Mouse (Mus musculus) cerebral cortex, adult 2 months (tissue): ENCODE measurements around the gene Hip1.

Source experiments
- WGBS: fragments of 180-500 bp; shearing (Covaris S2); methylation state at CpG from one replicate; pipeline ENCODE4 v1.1.7; 2018; 5-methylcytosine and 5-hydroxymethylcytosine counted together

The Hip1 gene

GRCm38 (mm10) chr5:135531306-135531845 lies 13.5 kb downstream of the Hip1 start:
- 75% methylated on average over 11 of the region's 11 CpGs for WGBS

GRCm38 (mm10) chr5:135529964-135530363 lies 15.0 kb downstream of the Hip1 start:
- WGBS = 69% methylated on average over 2 of the region's 2 CpGs

- WGBS = 75% methylated on average over 3 of the region's 3 CpGs
Measured at GRCm38 (mm10) chr5:135529310-135529709, 15.6 kb downstream of the Hip1 start.

- 72% methylated on average over 7 of the region's 7 CpGs for WGBS
Measured at GRCm38 (mm10) chr5:135527986-135528385, 16.9 kb downstream of the Hip1 start.

GRCm38 (mm10) chr5:135524660-135525560 lies 20.0 kb downstream of the Hip1 start:
- 21% methylated on average over 11 of the region's 11 CpGs for WGBS

- 41% methylated on average over 2 of the region's 2 CpGs for WGBS
Measured at GRCm38 (mm10) chr5:135524087-135524486, 20.8 kb downstream of the Hip1 start.

GRCm38 (mm10) chr5:135522111-135522722 lies 22.7 kb downstream of the Hip1 start:
- 74% methylated on average over 9 of the region's 9 CpGs for WGBS

GRCm38 (mm10) chr5:135517348-135517883 lies 27.5 kb downstream of the Hip1 start:
- 48% methylated on average over 5 of the region's 5 CpGs for WGBS

- 63% methylated on average over 4 of the region's 4 CpGs for WGBS
Measured at GRCm38 (mm10) chr5:135513131-135513530, 31.8 kb downstream of the Hip1 start.

- 69% methylated on average over 5 of the region's 5 CpGs for WGBS
Measured at GRCm38 (mm10) chr5:135511105-135511504, 33.8 kb downstream of the Hip1 start.

- 51% methylated on average over 3 of the region's 3 CpGs for WGBS
Measured at GRCm38 (mm10) chr5:135508284-135508683, 36.6 kb downstream of the Hip1 start.

- WGBS = 26% methylated on average over 18 of the region's 18 CpGs
Measured at GRCm38 (mm10) chr5:135507561-135508273, 37.2 kb downstream of the Hip1 start.

- WGBS = 88% methylated on average over 5 of the region's 5 CpGs
Measured at GRCm38 (mm10) chr5:135505442-135505841, 39.5 kb downstream of the Hip1 start.

GRCm38 (mm10) chr5:135502931-135503330 lies 42.0 kb downstream of the Hip1 start:
- 77% methylated on average over 7 of the region's 7 CpGs for WGBS

- 87% methylated on average over 8 of the region's 8 CpGs for WGBS
Measured at GRCm38 (mm10) chr5:135502027-135502426, 42.9 kb downstream of the Hip1 start.

- WGBS = 83% methylated on average over 3 of the region's 3 CpGs
Measured at GRCm38 (mm10) chr5:135498914-135499313, 46.0 kb downstream of the Hip1 start.

- WGBS = 81% methylated on average over 6 of the region's 6 CpGs
Measured at GRCm38 (mm10) chr5:135497347-135497955, 47.5 kb downstream of the Hip1 start.

- 93% methylated on average over 2 of the region's 2 CpGs for WGBS
Measured at GRCm38 (mm10) chr5:135496489-135496888, 48.4 kb downstream of the Hip1 start.

GRCm38 (mm10) chr5:135495471-135495870 lies 49.4 kb downstream of the Hip1 start:
- WGBS = 89% methylated on average over 8 of the region's 8 CpGs

- 82% methylated on average over 13 of the region's 13 CpGs for WGBS
Measured at GRCm38 (mm10) chr5:135494183-135494910, 50.6 kb downstream of the Hip1 start.

- 86% methylated on average over 3 of the region's 3 CpGs for WGBS
Measured at GRCm38 (mm10) chr5:135493095-135493494, 51.8 kb downstream of the Hip1 start.
